9 mouse cellular contexts compared by ENCODE assay signal in the genomic region with DNA sequence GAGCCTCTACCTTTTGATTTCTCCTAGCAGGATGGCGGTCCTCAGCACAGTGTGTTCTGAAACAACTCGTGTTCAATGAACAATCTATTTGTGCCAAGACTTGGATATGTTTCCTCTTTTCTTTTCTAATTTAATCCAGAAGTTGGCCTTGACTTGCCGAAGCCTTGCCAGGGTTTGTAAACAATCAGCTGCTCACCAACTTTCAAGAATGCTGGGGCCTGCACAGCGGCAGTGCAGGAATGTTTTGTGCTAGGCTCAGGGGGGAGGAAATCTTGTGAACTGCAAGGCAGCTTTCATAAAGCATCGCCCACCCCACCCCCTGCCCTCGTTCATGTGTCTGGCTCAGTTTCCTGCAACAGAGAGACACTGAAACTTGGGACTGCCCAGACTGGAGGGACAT.
DNase-seq lines count a peak whose midpoint lies in the region; ATAC-seq and TF ChIP-seq lines count a peak whose summit lies in the region.
"Had no signal": no experiment of that assay in that cellular context is flagged by ENCODE, and none has a peak within 500 bp of the region (broad histone marks: within the 10 kb centered on the region; RNA-seq: fewer than 3 reads in every experiment).

No protein-coding gene starts in this region.

- H3K4me2 ChIP-seq in limb, embryonic 14.5 days (replicated peaks; ENCODE audit: low read depth, low read length, severe bottlenecking), result no peak overlapping the region
- no peak overlapping the region for H3K4me2 ChIP-seq in forebrain, embryonic 15.5 days (replicated peaks)
- H3K4me2 ChIP-seq: liver, embryonic 15.5 days had no signal

- H3K27me3 ChIP-seq in limb, embryonic 14.5 days (ENCODE audit: control insufficient read depth, insufficient read depth, low read length), result no peaks in the 10 kb centered on the region
- no peaks in the 10 kb centered on the region for H3K27me3 ChIP-seq in forebrain, embryonic 15.5 days
- H3K27me3 ChIP-seq: liver, embryonic 15.5 days had no signal

- WGBS in limb, embryonic 14.5 days, result 35% methylated on average over 6 of the region's 6 CpGs
- 50% methylated on average over 6 of the region's 6 CpGs for WGBS in forebrain, embryonic 15.5 days

- H3K9ac ChIP-seq in limb, embryonic 14.5 days (ENCODE audit: low read depth, low read length, severe bottlenecking), result no peak overlapping the region
- H3K9ac ChIP-seq in forebrain, embryonic 15.5 days (replicated peaks), result no peak overlapping the region
- H3K9ac ChIP-seq: liver, embryonic 15.5 days had no signal

- no peak for TF ChIP-seq POLR2A in limb, embryonic 14.5 days (IDR thresholded peaks at IDR 0.05; ENCODE audit: borderline replicate concordance, extremely low read depth, insufficient read depth, insufficient read length)

- DNase-seq in adrenal gland, adult 2 months, result peak; percentile 34
- DNase-seq in adrenal gland, adult 8-10 months, result no peak
- DNase-seq in adrenal gland, postnatal 36 days, result peak; percentile 10 to 35
- peak; percentile 76 to 77 for DNase-seq in heart, postnatal 10 days
- DNase-seq in limb, embryonic 14.5 days (ENCODE audit: low spot score), result peak; percentile 57
- no peak for DNase-seq in c-Kit-positive CD71-positive TER-119-positive erythroid progenitor cells, embryonic 14.5 days (ENCODE audit: low spot score)
- no peak for DNase-seq in spleen, postnatal 4 days (ENCODE audit: low spot score in 2 of 2)

- H3K4me1 ChIP-seq in limb, embryonic 14.5 days (ENCODE audit: control insufficient read depth, insufficient read depth, low read length), result peaks cover 21% of the 10 kb centered on the region
- H3K4me1 ChIP-seq in forebrain, embryonic 15.5 days, result no peaks in the 10 kb centered on the region
- H3K4me1 ChIP-seq: liver, embryonic 15.5 days had no signal

- no peaks in the 10 kb centered on the region for H3K9me3 ChIP-seq in limb, embryonic 14.5 days (ENCODE audit: control insufficient read depth, low read length)
- no peaks in the 10 kb centered on the region for H3K9me3 ChIP-seq in forebrain, embryonic 15.5 days
- H3K9me3 ChIP-seq: liver, embryonic 15.5 days had no signal

- H3K36me3 ChIP-seq in limb, embryonic 14.5 days (ENCODE audit: control insufficient read depth, insufficient read depth, low read length), result no peaks in the 10 kb centered on the region
- no peaks in the 10 kb centered on the region for H3K36me3 ChIP-seq in forebrain, embryonic 15.5 days
- H3K36me3 ChIP-seq: liver, embryonic 15.5 days had no signal

- intact Hi-C loops in heart, postnatal 10 days (cut with DNase I), result loop anchor here (5.0 kb wide), 1 partner anchor 68 kb away; no protein-coding TSS in a partner anchor

- peak; percentile 56; the same call in 1 of the 2 replicates for ATAC-seq in limb, embryonic 14.5 days (ENCODE audit: low FRiP score, low read depth)
- ATAC-seq in forebrain, embryonic 15.5 days (replicated peaks), result no peak

- no peak overlapping the region for H3K27ac ChIP-seq in limb, embryonic 14.5 days (replicated peaks; ENCODE audit: low read depth, low read length)
- no peak overlapping the region for H3K27ac ChIP-seq in forebrain, embryonic 15.5 days (replicated peaks)
- H3K27ac ChIP-seq: liver, embryonic 15.5 days had no signal

- no peak overlapping the region for H3K4me3 ChIP-seq in limb, embryonic 14.5 days (replicated peaks; ENCODE audit: low read length)
- H3K4me3 ChIP-seq in forebrain, embryonic 15.5 days, result no peak overlapping the region
- H3K4me3 ChIP-seq: liver, embryonic 15.5 days had no signal

Comparison
In these comparisons a context has a peak if more than half of its experiments do, and no peak if none do; other contexts are left out.
1. DNase-seq: peak in adrenal gland, adult 2 months (single experiment), adrenal gland, postnatal 36 days (2 of 2), heart, postnatal 10 days (2 of 2) and limb, embryonic 14.5 days (single experiment); none in adrenal gland, adult 8-10 months (single experiment), c-Kit-positive CD71-positive TER-119-positive erythroid progenitor cells, embryonic 14.5 days (single experiment) and spleen, postnatal 4 days (0 of 2).